Mouse (Mus musculus) layer of hippocampus, adult 6 months (tissue): Measurements from ENCODE around the gene A030005K14Rik. TPM values are rescaled to one million over a fixed set of nuclear protein-coding genes. Genes with fewer than 3 reads are reported as not detected.

ENCODE experiments used
- long read RNA-seq, 2 experiments: library from polyadenylated mRNA; unstranded; transcript quantifications; one replicate each; pipeline ENCODE4 v2.0.0; 2019 to 2020
- polyA plus RNA-seq: library from polyadenylated mRNA; unstranded; fragments of <200 nt; fragmentation: Nextera tagmentation; gene quantifications from 2 replicates; pipeline ENCODE4 v1.2.3, GENCODE M21; 2021

A030005K14Rik gene
- not detected in 2 replicates for polyA plus RNA-seq
- long read RNA-seq, experiment 1: 0 reads
- long read RNA-seq, experiment 2: 0 reads

GRCm38 (mm10) chr1:83059278-83059677, at the start of gene A030005K14Rik:
A030005K14Rik (minus strand) TSS chr1:83059378.

GRCm38 (mm10) chr1:83060643-83061042, 1.5 kb upstream of the A030005K14Rik start, which contains the start of gene Krtap28-13:
Krtap28-13 (plus strand) TSS chr1:83060930.

DNA sequence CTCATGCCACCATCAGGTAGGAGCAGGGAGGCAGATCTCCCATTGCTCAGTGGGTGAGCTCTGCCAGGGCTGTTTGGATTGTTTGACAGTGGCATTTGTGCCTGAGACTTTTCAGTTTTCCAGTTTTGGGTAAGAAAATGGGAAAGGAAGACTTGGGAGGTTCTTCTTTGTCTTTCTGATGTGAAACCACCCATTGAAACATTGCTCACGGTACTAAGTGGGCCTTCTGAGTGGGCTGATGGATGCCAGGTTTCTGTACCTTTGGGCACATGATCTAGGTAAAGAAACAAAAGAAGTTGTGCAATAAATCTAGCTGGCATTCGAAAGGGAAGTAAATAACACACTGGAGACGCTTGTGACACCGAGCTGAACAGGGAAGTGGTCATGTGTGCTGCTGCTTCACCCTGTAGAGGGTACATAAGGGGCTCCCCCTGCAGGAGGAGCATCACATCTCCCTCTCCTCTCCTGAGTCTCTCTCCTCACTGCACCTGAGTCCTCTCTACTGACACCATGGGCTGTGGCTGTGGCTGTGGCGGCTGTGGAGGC, 14.2 kb downstream of the A030005K14Rik start, which contains the start of gene Gm47969:
Gene Gm47969, plus strand, starts transcription at position 51 of the 546 bp plus-strand sequence.

DNA sequence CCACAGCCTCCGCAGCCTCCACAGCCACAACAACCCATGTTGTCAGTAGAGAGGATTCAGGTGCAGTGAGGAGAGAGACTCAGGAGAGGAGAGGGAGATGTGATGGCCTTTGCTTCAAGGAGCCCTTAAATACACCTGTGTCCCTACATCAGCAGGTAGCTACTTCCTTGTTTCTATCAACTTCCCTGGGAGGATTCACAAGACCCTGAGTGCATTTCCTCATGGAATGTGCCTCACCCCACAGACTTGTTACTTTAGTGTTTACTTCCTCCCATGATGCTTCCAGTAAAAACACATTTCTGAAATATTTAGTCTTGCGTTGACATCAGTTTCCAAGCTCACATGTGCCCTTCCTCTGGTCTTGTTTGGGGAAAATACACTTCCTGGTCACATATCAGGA, 16.8 kb downstream of the A030005K14Rik start, which contains the start of gene Krtap28-10:
Gene Krtap28-10, minus strand, starts transcription at position 101 of the 400 bp plus-strand sequence.

DNA sequence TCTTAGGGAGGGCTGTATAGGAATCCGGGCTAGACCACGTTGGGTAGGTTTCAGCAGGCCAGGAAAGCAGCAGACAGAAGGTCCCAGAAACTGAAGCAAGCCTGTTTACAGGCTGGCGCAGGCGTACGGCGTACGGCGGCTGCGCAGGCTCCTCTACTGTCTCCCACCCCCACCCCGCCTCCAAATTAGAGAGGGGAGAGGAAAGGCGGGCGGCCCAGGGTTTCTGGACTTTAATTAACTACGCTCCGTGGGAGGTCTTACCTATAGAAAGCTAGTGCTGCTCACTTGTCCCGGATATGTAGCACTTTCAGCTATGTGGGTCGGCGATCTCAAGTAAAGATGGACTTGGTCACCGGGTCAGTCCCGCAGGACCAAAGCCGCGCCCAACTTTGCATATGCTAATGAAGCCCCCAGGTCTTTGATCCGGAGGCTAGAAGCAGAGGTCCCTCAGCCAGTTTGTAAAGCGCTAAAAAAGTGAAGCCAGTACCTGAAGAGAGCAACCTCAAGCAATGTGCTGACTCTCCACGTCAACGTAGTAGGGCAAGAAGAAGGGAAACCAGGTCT, 21.0 kb downstream of the A030005K14Rik start, which contains the start of gene Slc19a3:
Gene Slc19a3, minus strand, starts transcription at position 340 of the 564 bp plus-strand sequence.

Other genes starting within 250 kb of the A030005K14Rik start
- 4.2 and 5.3 TPM in 2 replicates for gene Agfg1, start 219.9 kb downstream of the A030005K14Rik start, polyA plus RNA-seq
- not detected in 2 replicates for gene A030005L19Rik, start 146.1 kb downstream of the A030005K14Rik start, polyA plus RNA-seq
- not detected in 2 replicates for gene A030014E15Rik, start 134.5 kb downstream of the A030005K14Rik start, polyA plus RNA-seq
- not detected in 2 replicates for gene Gm6217, start 128.0 kb downstream of the A030005K14Rik start, polyA plus RNA-seq
- not detected in 2 replicates for gene A030003K21Rik, start 116.0 kb downstream of the A030005K14Rik start, polyA plus RNA-seq
- gene Gm7544, start 103.4 kb downstream of the A030005K14Rik start, polyA plus RNA-seq: not detected in 2 replicates
- not detected in 2 replicates for gene Gm47955, start 99.1 kb downstream of the A030005K14Rik start, polyA plus RNA-seq
- not detected in 2 replicates for gene Gm47959, start 58.8 kb downstream of the A030005K14Rik start, polyA plus RNA-seq
- 0.83 and 1.0 TPM in 2 replicates for gene Slc19a3, start 20.9 kb downstream of the A030005K14Rik start, polyA plus RNA-seq
- not detected in 2 replicates for gene Krtap28-10, start 16.9 kb downstream of the A030005K14Rik start, polyA plus RNA-seq
- not detected in 2 replicates for gene Gm47969, start 14.4 kb downstream of the A030005K14Rik start, polyA plus RNA-seq
- not detected in 2 replicates for gene Krtap28-13, start 1.6 kb upstream of the A030005K14Rik start, polyA plus RNA-seq
- not detected in 2 replicates for gene Ccl20, start 57.4 kb upstream of the A030005K14Rik start, polyA plus RNA-seq
- 0.54 and 0.93 TPM in 2 replicates for gene Daw1, start 100.4 kb upstream of the A030005K14Rik start, polyA plus RNA-seq